Mouse (Mus musculus) Patski (cell line): ENCODE measurements at regions not wholly inside any gene's neighbourhood (a gene's known extent, or its start where the extent isn't known, plus 50 kb on each side); places are given as distances from the start of the nearest gene placed in this dataset.

Experiments used
- ATAC-seq: fragments of 100-300 bp; one replicate; pipeline ENCODE4 v1.8.0; 2021
- CTCF ChIA-PET: fragments of 350-600 bp; sonication (Branson Sonifier 250); formaldehyde crosslinking; loops from one replicate; lab custom pipeline; 2022; ENCODE audit warnings: inconsistent platforms; lab: Charles Lee
- POLR2A ChIA-PET: fragments of 350-600 bp; sonication (Branson Sonifier 250); formaldehyde crosslinking; loops from one replicate; lab custom pipeline; 2022; ENCODE audit warnings: antibody characterized with exemption, inconsistent platforms; lab: Charles Lee
- DNase-seq: peaks from one replicate; pipeline ENCODE4 v3.0.0-alpha.2; 2011; ENCODE audit warnings: low read depth, low spot score
- H3K27me3 ChIP-seq: fragments of 371-371 bp; one replicate; pipeline ENCODE4 v1.5.1; 2021
- CTCF ChIP-seq: fragments of 100-300 bp; IDR thresholded peaks from one replicate; pipeline ENCODE4 v1.5.1; 2021
- in situ Hi-C: fragments of 300-500 bp; cut with MboI; formaldehyde crosslinking; loops from 3 replicates; pipeline ENCODE4 v1.11.1; 2018; ENCODE audit warnings: low pct_unique_long_range_greater_than_20kb, mixed read lengths

DNA sequence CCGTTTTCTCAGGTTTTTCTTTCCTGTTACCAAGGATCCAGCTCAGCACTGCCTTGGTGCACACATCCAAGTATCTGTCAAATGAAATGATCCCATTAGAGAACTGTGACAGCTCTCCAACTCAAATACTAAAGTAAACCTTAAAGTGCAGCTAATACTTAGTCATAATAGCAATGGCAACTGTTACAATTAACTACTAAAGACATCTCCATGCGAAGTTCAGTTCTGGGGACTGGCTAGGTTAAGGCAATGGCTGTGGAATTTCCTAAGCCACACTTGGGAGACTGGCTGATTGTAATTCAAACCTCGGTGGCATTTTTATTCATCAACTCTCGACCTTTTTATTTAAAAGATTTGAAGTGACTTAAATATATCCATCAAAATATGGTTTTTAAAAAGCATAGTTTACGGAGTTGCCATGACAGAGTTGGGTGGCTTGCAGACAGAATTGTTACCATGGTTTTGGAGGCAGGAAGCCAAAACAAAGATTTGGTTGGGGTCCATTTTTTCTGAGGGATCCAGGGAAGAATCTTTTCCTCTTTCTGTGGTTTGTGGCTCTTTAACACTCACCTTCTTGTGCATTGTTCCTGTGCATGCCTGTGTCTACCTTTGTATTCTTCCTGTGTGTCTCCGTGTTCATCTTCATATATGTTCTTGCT is 143.3 kb upstream of the Nfe2l3 start:
- in situ Hi-C loops: no loop called here
- ChIA-PET POLR2A (no interaction called here), CTCF (interaction anchor here (0.9 kb wide), 1 partner anchor 10 kb away, joined by 4 read pairs; no protein-coding TSS in a partner anchor)
- TF ChIP-seq CTCF: no peak
- no peaks in the 10 kb centered on the region for H3K27me3 ChIP-seq
- ATAC-seq (no peak), DNase-seq (no peak)

DNA sequence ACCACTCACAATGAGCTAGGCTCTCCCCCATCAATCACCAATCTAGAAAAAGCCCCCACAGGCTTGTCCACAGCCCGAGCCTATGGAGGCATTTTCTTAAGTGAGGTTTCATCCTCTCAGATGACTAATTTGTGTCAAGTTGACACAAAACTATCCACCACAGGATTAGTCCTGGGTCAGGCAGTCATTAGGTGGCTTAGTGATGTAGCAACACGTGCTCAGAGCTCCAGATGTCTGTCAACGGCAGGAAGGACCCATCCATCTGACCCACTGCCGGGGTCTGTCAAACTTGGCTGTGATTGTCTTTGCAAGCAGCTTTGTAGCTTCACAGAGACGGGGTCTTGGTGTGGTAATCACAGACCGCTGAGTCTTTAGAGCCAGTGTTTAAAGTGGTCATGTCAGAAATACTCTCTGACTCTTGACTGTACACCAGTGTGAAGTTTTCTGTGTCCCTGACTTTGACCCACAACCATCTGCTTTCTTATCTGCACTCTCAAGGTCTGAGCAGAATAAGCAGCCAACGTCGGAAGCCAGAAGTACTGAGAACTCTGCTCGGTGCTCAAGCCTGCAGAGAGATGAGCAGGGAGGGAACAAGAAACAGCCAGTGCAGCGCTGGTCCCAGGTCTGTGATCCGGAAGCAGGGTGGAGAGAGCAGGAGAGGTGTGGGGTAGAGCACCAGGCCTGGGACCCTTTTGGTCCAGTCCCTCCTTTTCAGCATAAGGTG is 131.6 kb upstream of the Nfe2l3 start:
- CTCF ChIA-PET: no interaction called here
- ATAC-seq: no peak
- in situ Hi-C loops: no loop called here
- POLR2A ChIA-PET: no interaction called here
- H3K27me3 ChIP-seq: peaks cover 24% of the 10 kb centered on the region
- no peak for TF ChIP-seq CTCF
- DNase-seq: no peak

DNA sequence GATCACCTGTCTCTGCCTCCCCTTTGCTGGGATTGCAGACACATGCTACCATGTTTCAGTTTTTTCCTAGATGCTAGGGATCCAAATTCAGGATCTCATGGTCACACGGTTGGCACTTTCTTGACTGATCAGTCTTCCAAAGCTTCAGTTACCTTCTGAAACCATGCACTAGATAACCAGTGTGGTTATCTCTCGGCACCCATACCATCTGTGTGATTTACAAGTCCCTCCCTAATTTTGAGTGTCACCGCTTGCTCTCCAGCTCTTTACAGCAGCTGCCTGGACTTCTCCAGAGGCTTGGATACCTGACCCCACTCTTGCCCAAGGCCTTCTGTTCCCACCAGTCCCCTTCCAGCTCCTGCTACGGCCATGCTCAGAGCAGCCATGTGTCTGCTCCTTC is 130.6 kb upstream of the Nfe2l3 start:
- POLR2A ChIA-PET: no interaction called here

DNA sequence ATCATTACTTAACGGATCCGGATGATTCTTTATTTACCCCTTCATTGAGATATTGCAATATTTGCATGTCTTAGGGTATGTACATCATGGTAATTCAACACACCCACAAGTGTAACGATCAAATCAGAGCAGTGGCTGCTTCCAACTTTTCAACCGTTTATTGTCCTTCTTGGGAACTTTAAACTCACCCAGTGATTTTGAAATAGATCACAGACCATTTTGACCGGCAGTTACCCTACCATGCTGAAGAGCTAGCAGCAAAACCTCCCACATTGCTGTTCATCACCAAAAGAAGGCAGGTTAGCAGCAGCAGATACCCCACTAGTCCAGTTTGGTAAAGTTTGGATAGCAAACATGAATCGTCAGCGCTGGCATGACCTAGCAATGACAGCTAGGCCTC is 130.2 kb upstream of the Nfe2l3 start:
- ATAC-seq (no peak), DNase-seq (no peak)
- TF ChIP-seq CTCF: no peak
- POLR2A ChIA-PET: no interaction called here
- CTCF ChIA-PET: no interaction called here
- in situ Hi-C loops: no loop called here
- H3K27me3 ChIP-seq: peaks cover 25% of the 10 kb centered on the region

More for the DNA sequence above, 130.6 kb upstream of the Nfe2l3 start:
- no peak for TF ChIP-seq CTCF
- in situ Hi-C loops: no loop called here
- CTCF ChIA-PET: no interaction called here
- DNase-seq: no peak
- ATAC-seq: no peak
- peaks cover 25% of the 10 kb centered on the region for H3K27me3 ChIP-seq

DNA sequence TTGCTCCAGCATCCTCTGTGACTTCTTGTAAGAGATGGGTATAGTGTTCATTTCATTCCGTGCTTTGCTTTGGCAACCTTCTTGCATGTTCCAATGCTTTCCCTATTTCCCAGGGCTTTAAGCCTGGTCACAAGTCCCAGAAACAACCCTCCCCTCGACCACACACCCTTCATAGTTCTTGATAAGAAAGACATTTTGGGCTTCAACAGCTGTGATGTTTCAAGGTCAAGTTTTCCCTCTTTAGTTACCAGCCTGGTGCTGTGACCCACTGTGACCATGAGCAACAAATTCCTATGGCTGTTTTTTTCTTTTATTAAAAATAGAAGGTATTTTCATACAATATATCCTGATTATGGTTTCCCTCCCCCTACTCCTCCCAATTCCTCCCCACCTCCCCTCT is 114.1 kb upstream of the Nfe2l3 start:
- DNase-seq (no peak), ATAC-seq (no peak)
- in situ Hi-C loops: no loop called here
- ChIA-PET POLR2A (no interaction called here), CTCF (no interaction called here)
- H3K27me3 ChIP-seq: peaks cover 2% of the 10 kb centered on the region
- no peak for TF ChIP-seq CTCF

DNA sequence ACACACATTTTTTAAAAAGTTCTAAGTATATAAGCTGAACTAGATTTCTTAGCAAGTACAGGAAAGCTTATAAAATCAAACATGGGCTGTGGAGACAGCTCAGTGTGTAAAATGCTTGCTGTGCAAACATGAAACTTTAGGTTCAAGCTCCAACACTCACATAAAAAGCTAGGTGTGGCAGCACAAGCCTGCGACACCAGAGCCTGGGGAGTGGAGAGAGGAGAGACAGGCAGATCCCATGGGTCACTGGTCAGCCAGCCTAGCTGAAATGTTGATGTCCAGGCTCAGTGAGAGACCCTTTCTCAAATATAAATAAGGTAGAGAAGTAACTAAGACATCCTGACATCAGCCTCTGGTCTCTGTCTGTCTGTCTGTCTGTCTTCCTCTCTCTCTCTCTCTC is 112.5 kb upstream of the Nfe2l3 start:
- no peak for ATAC-seq
- DNase-seq: no peak
- ChIA-PET POLR2A (no interaction called here), CTCF (interaction anchor here (2.0 kb wide), 1 partner anchor 10 kb away, joined by 4 read pairs; no protein-coding TSS in a partner anchor)
- in situ Hi-C loops: no loop called here
- TF ChIP-seq CTCF: no peak
- peaks cover 2% of the 10 kb centered on the region for H3K27me3 ChIP-seq

DNA sequence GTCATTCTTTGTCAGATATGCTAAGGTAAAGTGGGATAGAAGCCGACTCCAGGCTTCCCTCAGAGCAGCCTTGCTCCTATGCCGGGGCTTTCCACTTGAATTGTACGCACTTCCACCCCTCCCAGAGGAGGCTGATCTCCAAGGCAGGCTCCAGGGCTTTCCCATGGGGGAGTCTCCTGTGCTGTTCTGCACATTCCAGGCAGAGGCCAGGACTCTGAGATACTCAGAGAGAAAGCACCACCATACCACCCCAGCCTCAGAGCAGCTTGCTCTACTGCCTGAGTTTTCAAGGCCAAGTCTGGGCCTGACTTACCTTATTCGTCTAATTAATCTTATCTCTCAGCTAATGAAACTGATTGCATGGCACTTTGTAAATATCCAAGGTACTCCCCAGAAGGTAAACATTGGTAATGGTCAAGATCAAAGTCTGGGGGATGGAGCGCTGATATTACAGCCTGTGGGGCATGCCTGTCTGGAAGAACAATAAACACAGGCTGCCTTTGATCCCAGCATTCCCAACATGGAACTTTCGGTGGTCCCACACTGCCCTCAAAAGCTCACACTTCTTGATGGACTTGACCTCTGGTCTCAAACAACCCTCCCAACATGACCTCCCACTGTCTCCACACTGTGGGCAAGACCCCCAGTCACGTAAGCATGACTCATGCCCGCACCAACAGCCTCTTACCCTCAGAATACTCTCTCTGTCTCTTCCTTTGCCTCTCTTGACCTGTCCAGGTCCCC is 111.6 kb upstream of the Nfe2l3 start:
- in situ Hi-C loops: no loop called here
- H3K27me3 ChIP-seq: peaks cover 2% of the 10 kb centered on the region
- ChIA-PET POLR2A (no interaction called here), CTCF (interaction anchor here (0.8 to 2.0 kb wide), 2 partner anchors 9 to 41 kb away, joined by 3 to 4 read pairs; no protein-coding TSS in a partner anchor)
- ATAC-seq (no peak), DNase-seq (no peak)
- no peak for TF ChIP-seq CTCF

DNA sequence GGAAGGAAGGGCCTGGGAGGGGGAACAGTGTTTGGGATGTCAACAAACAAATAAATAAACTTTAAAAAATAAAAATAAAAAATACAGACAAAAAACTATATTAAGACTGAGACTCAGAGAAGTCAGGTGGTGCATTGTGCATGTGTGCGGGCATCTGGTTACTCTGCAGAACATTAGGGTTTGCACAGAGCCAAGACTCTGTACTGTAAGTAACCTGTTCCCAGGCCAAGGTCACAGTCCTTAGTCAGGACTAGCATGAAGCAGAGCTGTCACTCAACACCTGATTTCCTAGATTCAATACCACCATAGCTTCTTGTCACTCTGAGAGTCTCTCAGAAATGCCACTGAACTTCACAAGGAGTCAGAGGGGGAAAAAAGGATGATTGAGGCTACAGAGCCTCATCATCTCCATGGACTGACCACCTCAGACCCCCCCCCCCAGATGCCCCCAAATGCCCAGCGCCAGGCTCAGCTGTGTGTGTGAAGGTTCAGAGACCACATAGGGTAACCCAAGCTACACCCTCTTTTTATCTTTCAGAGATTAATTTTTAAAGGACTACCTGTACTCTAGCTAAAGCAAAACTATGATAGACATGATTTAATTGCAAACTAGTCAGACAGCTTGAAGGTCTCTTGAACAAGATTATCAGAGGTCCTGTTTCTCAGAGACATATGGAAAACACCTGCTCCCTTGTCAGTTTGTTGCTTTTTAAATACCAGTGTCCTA is 106.2 kb upstream of the Nfe2l3 start:
- in situ Hi-C loops: no loop called here
- no peaks in the 10 kb centered on the region for H3K27me3 ChIP-seq
- ATAC-seq (no peak), DNase-seq (no peak)
- CTCF ChIA-PET: no interaction called here
- POLR2A ChIA-PET: interaction anchor here (0.7 kb wide), 1 partner anchor 767 kb away, joined by 3 read pairs; no protein-coding TSS in a partner anchor
- no peak for TF ChIP-seq CTCF

DNA sequence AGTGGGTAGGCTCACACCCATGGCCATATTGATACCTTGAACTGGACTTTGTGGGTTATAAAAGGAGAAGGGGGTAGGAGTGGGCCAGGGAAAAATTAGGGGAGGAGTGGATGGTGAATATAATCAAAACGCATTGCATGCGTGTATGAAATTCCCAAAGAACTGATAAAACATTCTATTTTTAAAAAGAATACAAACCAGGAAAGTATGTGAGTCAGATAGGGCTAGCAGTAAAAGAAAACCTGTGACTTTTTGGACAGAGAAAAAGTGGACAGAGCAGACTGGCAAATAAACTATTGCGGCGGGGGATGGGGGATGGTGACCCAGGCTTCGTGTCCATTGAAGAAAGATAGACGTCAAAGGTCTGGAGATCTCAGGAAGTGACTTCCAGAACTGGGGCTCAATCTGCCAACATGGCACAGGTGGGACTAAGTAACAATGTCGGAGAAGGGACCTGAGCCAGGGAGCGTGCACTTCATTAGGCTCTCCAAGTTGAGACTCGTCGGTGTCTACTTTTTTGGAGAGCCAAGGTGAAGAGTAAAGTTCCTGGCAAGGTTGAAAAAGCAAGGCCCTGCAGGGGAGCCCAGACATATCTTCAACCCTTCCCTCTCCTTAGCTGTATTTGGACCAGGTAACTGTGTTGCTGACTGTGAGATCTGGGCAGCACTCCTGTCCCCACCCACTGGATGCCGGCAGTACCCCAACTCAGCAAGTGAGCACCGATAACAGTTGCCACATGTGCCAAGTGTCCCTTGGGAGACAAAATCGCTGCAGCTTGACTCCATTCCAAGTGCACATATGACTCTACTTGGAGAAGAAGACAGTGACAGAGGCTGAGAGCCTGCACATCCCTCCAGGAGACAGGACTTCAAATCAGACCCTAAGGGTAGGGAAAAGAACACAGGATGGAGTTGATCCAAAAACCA is 103.1 kb upstream of the Nfe2l3 start:
- no peaks in the 10 kb centered on the region for H3K27me3 ChIP-seq
- ChIA-PET POLR2A (no interaction called here), CTCF (interaction anchor here (1.8 kb wide), 1 partner anchor 9 kb away, joined by 4 read pairs; no protein-coding TSS in a partner anchor)
- no peak for TF ChIP-seq CTCF
- in situ Hi-C loops: no loop called here
- ATAC-seq (no peak), DNase-seq (no peak)
